11 mouse cellular contexts compared by ENCODE assay signal in genomic region chr2:73281707-73282106, GRCm38 (mm10). TPM values are rescaled to one million over a fixed set of nuclear protein-coding genes. Genes with fewer than 3 reads are reported as not detected.
DNase-seq lines count a peak whose midpoint lies in the region; ATAC-seq lines count a peak whose summit lies in the region.
"Had no signal": no experiment of that assay in that cellular context is flagged by ENCODE, and none has a peak within 500 bp of the region (broad histone marks: within the 10 kb centered on the region; RNA-seq: fewer than 3 reads in every experiment).

No protein-coding gene starts in this region.

- H3K4me2 ChIP-seq in limb, embryonic 11.5 days (ENCODE audit: low read depth, severe bottlenecking), result no peak overlapping the region
- H3K4me2 ChIP-seq: hindbrain, embryonic 15.5 days had no signal

- no peaks in the 10 kb centered on the region for H3K9me3 ChIP-seq in limb, embryonic 11.5 days (ENCODE audit: control insufficient read depth, low read length)
- no peaks in the 10 kb centered on the region for H3K9me3 ChIP-seq in limb, embryonic 10.5 days (replicated peaks)
- H3K9me3 ChIP-seq: hindbrain, embryonic 15.5 days; lung, embryonic 15.5 days had no signal

- no peaks in the 10 kb centered on the region for H3K36me3 ChIP-seq in limb, embryonic 11.5 days (ENCODE audit: control insufficient read depth, insufficient read depth, low read length)
- H3K36me3 ChIP-seq in limb, embryonic 10.5 days, result no peaks in the 10 kb centered on the region
- H3K36me3 ChIP-seq: hindbrain, embryonic 15.5 days; lung, embryonic 15.5 days had no signal

- no peak for ATAC-seq in cerebellum, adult (ENCODE audit: insufficient number of reproducible peaks, low FRiP score, low TSS enrichment)
- no peak for ATAC-seq in limb, embryonic 11.5 days (ENCODE audit: insufficient number of reproducible peaks, low FRiP score, low TSS enrichment, low read depth)
- peak; percentile 41 for ATAC-seq in megakaryocyte progenitor cell, adult 5-6 weeks (replicated peaks; ENCODE audit: poor library complexity)
- no peak for ATAC-seq in erythroblast, adult 5-6 weeks (replicated peaks; ENCODE audit: low FRiP score, poor library complexity, severe bottlenecking)

- H3K27me3 ChIP-seq in limb, embryonic 11.5 days (ENCODE audit: control insufficient read depth, insufficient read depth, low read length), result peaks cover 40% of the 10 kb centered on the region
- H3K27me3 ChIP-seq in limb, embryonic 10.5 days (ENCODE audit: low read depth, poor library complexity, severe bottlenecking), result peaks cover 58% of the 10 kb centered on the region

- peaks cover 29% of the 10 kb centered on the region for H3K4me1 ChIP-seq in limb, embryonic 11.5 days (ENCODE audit: control insufficient read depth, insufficient read depth, low read length)
- H3K4me1 ChIP-seq in limb, embryonic 10.5 days, result peaks cover 34% of the 10 kb centered on the region

- DNase-seq in cerebellum, postnatal 10 days, result peak; percentile 19 to 36
- DNase-seq in limb, embryonic 11.5 days (ENCODE audit: low spot score), result peak; percentile 49
- no peak for DNase-seq in limb, embryonic 10.5 days (ENCODE audit: low spot score)
- DNase-seq in ZHBTc4 (ENCODE audit: low read depth, low spot score), result peak; percentile 58
- no peak for DNase-seq in urinary bladder, postnatal 10 days (ENCODE audit: low spot score)

- no peak overlapping the region for H3K27ac ChIP-seq in limb, embryonic 11.5 days (replicated peaks; ENCODE audit: low read depth, low read length)
- no peak overlapping the region for H3K27ac ChIP-seq in limb, embryonic 10.5 days
- H3K27ac ChIP-seq: hindbrain, embryonic 15.5 days; lung, embryonic 15.5 days had no signal

- 8% methylated on average over 7 of the region's 7 CpGs for WGBS in limb, embryonic 11.5 days
- WGBS in limb, embryonic 10.5 days, result 7% methylated on average over 7 of the region's 7 CpGs

- no peak overlapping the region for H3K9ac ChIP-seq in limb, embryonic 11.5 days (ENCODE audit: low read length)
- H3K9ac ChIP-seq: hindbrain, embryonic 15.5 days; lung, embryonic 15.5 days had no signal

- no peak overlapping the region for H3K4me3 ChIP-seq in limb, embryonic 11.5 days (ENCODE audit: low read depth, low read length)
- no peak overlapping the region for H3K4me3 ChIP-seq in limb, embryonic 10.5 days
- H3K4me3 ChIP-seq: hindbrain, embryonic 15.5 days had no signal

RNA-seq across cellular contexts. Expression of gene Sp9, which starts 10.0 kb away (rescaled TPM):
- 0.87 and 0.92 TPM in 2 replicates for polyA plus RNA-seq in limb, embryonic 11.5 days (2014; fragmentation: Nextera tagmentation; extraction: Ambion mirVana)
- polyA plus RNA-seq in limb, embryonic 10.5 days (2016; fragmentation: Nextera tagmentation; extraction: Ambion mirVana), result 0.19 and 0.36 TPM in 2 replicates
- not detected in 2 replicates for total RNA-seq in megakaryocyte progenitor cell, adult 5-6 weeks (2015)
- total RNA-seq in megakaryocyte progenitor cell, adult 5-6 weeks (2017), result not detected in 2 replicates
- not detected in 2 replicates for total RNA-seq in erythroblast, adult 5-6 weeks (2015; ENCODE audit: low replicate concordance)
- 0.51 TPM in 1 of 2 replicates, not detected in the other for total RNA-seq in erythroblast, adult 5-6 weeks (2017; ENCODE audit: low replicate concordance)
- polyA plus RNA-seq: gonadal fat pad, adult 2 months; lung, embryonic 15.5 days had no signal

RNA-seq across cellular contexts. Expression of gene Scrn3, which starts 30.7 kb away (rescaled TPM):
- 17.0 and 17.8 TPM in 2 replicates for polyA plus RNA-seq in limb, embryonic 11.5 days (2014; fragmentation: Nextera tagmentation; extraction: Ambion mirVana)
- 14.7 and 16.5 TPM in 2 replicates for polyA plus RNA-seq in limb, embryonic 10.5 days (2016; fragmentation: Nextera tagmentation; extraction: Ambion mirVana)
- 7.5 and 13.9 TPM in 2 replicates for total RNA-seq in megakaryocyte progenitor cell, adult 5-6 weeks (2015)
- total RNA-seq in megakaryocyte progenitor cell, adult 5-6 weeks (2017), result 15.5 and 22.7 TPM in 2 replicates
- 19.2 and 21.1 TPM in 2 replicates for total RNA-seq in erythroblast, adult 5-6 weeks (2015; ENCODE audit: low replicate concordance)
- 32.5 and 33.6 TPM in 2 replicates for total RNA-seq in erythroblast, adult 5-6 weeks (2017; ENCODE audit: low replicate concordance)

RNA-seq across cellular contexts. Expression of gene Cir1, which starts 30.8 kb away (rescaled TPM):
- polyA plus RNA-seq in limb, embryonic 11.5 days (2014; fragmentation: Nextera tagmentation; extraction: Ambion mirVana), result 23.9 and 25.7 TPM in 2 replicates
- 12.2 and 14.3 TPM in 2 replicates for polyA plus RNA-seq in limb, embryonic 10.5 days (2016; fragmentation: Nextera tagmentation; extraction: Ambion mirVana)
- 11.3 and 14.8 TPM in 2 replicates for total RNA-seq in megakaryocyte progenitor cell, adult 5-6 weeks (2015)
- 9.7 and 20.9 TPM in 2 replicates for total RNA-seq in megakaryocyte progenitor cell, adult 5-6 weeks (2017)
- 57.6 and 67.9 TPM in 2 replicates for total RNA-seq in erythroblast, adult 5-6 weeks (2015; ENCODE audit: low replicate concordance)
- 76.7 and 127 TPM in 2 replicates for total RNA-seq in erythroblast, adult 5-6 weeks (2017; ENCODE audit: low replicate concordance)

Comparison
In these comparisons a context has a peak if more than half of its experiments do, and no peak if none do; other contexts are left out.
1. DNase-seq: peak in cerebellum, postnatal 10 days (2 of 2), limb, embryonic 11.5 days (single experiment) and ZHBTc4 (single experiment); none in limb, embryonic 10.5 days (single experiment) and urinary bladder, postnatal 10 days (single experiment).